Mouse (Mus musculus): ENCODE measurements at regions not wholly inside any gene's neighbourhood (a gene's known extent, or its start where the extent isn't known, plus 50 kb on each side); places are given as distances from the start of the nearest gene placed in this dataset.
A peak's percentile ranks its signal among the peaks of the same experiment; 100 is the strongest.

DNA sequence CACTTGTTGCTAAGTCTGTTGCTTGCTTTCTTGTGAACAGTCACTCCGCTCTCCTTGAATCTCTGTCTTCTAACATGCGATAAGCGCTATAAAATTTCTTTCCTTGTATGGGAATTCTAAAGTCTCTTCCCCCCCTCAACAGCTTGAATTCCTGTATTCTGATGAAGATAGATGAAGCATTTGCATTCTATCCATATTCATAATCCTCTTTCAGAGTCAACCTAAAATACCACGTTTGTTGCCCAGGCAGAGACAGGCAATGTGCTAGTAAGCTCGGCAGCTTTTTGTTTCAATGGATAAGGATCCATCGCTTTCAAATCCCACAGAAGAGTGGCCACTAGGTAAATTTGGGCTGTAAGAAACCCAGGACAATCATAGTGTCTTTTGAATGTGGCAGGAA is 268.5 kb upstream of the Adgrl2 start:
- H3K4me3 ChIP-seq (ENCODE audit: insufficient read depth, low read length): no peak overlapping the region
- peak overlapping the region; percentile 81; the same call in 1 of the 2 replicates for H3K27ac ChIP-seq (ENCODE audit: insufficient read depth, low read length)
- TF ChIP-seq POLR2A (IDR thresholded peaks at IDR 0.05; ENCODE audit: extremely low read depth, insufficient read depth, low read length) (no peak), CTCF (IDR thresholded peaks at IDR 0.05; ENCODE audit: extremely low read depth, insufficient read depth, low read length) (no peak)
- H3K4me1 ChIP-seq (ENCODE audit: control insufficient read depth, insufficient read depth, low read length): no peaks in the 10 kb centered on the region

DNA sequence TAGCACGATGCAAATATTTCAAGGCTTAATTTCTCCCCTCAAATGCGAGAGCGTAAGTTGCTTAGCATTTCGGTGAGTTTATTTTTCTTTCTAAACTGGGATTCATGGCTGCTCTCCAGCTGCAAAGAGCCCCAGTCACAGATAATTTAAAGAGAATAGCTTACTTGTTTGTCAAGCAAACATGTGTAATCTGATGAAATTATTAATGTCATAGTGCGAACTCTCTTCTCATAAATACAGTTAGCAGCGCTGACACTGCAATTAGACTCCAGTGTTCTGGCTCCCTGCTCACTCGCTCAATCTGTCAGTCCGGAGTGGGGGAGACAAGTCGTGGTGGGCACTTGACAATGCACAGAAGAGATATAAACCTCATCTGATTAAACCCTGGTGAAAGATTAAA is 266.5 kb upstream of the Adgrl2 start:
- TF ChIP-seq POLR2A (IDR thresholded peaks at IDR 0.05; ENCODE audit: extremely low read depth, insufficient read depth, low read length) (no peak), CTCF (IDR thresholded peaks at IDR 0.05; ENCODE audit: extremely low read depth, insufficient read depth, low read length) (no peak)
- Histone ChIP-seq H3K27ac (ENCODE audit: insufficient read depth, low read length) (no peak overlapping the region), H3K4me1 (ENCODE audit: control insufficient read depth, insufficient read depth, low read length) (no peaks in the 10 kb centered on the region), H3K4me3 (ENCODE audit: insufficient read depth, low read length) (no peak overlapping the region)

DNA sequence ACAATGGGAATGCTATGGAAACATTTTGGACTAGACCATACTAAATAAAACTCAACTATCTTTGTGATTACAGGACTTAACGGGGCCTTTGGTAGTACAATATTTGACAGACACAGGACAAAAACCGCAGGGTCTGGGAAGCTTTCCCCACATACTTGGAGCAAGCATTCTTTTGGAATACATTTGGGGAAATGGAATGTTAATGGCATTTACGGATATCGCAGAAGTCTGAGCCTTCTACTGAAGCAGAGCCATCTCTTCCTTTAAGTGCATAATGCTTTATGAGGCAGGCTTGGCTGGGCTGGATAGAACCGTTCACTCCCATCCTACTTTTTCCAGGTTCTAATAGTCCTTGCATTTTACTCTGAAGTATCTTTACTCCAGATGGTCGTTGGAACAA is 262.7 kb upstream of the Adgrl2 start:
- no peaks in the 10 kb centered on the region for H3K4me1 ChIP-seq (ENCODE audit: control insufficient read depth, insufficient read depth, low read length)
- no peak overlapping the region for H3K4me3 ChIP-seq (ENCODE audit: insufficient read depth, low read length)
- no peak overlapping the region for H3K27ac ChIP-seq (ENCODE audit: insufficient read depth, low read length)
- no peak for TF ChIP-seq POLR2A (IDR thresholded peaks at IDR 0.05; ENCODE audit: extremely low read depth, insufficient read depth, low read length)
- TF ChIP-seq CTCF (IDR thresholded peaks at IDR 0.05; ENCODE audit: extremely low read depth, insufficient read depth, low read length): no peak

DNA sequence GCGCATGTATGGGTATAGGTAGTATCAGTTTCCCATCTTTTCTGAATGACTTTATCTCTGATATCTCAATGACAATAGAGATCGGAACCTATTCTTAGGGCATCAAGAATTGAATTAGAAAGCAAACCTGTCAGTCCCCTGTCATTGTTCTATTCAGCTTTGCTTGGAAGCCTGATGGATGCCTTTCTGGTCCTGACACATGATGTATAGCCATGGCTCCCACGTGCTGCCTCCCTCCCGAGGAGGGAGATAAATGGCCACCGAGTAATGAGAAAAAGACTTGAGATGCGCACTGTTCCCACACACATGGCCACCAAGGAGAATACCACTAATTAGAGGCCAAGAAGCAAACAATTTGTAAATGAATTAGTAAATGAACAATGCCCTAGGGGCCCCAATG is 261.8 kb upstream of the Adgrl2 start:
- no peak overlapping the region for H3K27ac ChIP-seq (ENCODE audit: insufficient read depth, low read length)
- H3K4me1 ChIP-seq (ENCODE audit: control insufficient read depth, insufficient read depth, low read length): no peaks in the 10 kb centered on the region
- H3K4me3 ChIP-seq (ENCODE audit: insufficient read depth, low read length): no peak overlapping the region
- TF ChIP-seq CTCF (IDR thresholded peaks at IDR 0.05; ENCODE audit: extremely low read depth, insufficient read depth, low read length) (no peak), POLR2A (IDR thresholded peaks at IDR 0.05; ENCODE audit: extremely low read depth, insufficient read depth, low read length) (no peak)

DNA sequence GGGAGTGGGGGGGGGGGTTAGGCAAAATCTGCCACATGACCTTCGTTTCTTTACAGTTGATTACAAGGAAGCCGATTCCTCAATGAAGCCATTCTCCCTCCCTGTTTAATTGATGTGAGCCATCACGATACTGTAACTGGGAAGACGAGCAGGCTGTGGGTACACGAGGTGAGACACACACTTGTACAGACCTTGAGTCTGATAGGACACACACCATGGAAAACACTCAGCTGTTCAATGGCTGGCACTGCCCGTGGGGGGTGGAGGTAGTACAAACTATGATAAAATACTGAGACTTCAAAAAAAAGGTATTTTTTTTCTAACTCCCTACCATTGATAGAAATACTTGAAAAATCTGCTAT is 257.3 kb upstream of the Adgrl2 start:
- TF ChIP-seq CTCF (IDR thresholded peaks at IDR 0.05; ENCODE audit: extremely low read depth, insufficient read depth, low read length) (no peak), POLR2A (IDR thresholded peaks at IDR 0.05; ENCODE audit: extremely low read depth, insufficient read depth, low read length) (no peak)
- no peak overlapping the region; the same call in 1 of the 2 replicates for H3K4me3 ChIP-seq (ENCODE audit: insufficient read depth, low read length)
- no peaks in the 10 kb centered on the region for H3K4me1 ChIP-seq (ENCODE audit: control insufficient read depth, insufficient read depth, low read length)
- H3K27ac ChIP-seq (ENCODE audit: insufficient read depth, low read length): no peak overlapping the region

DNA sequence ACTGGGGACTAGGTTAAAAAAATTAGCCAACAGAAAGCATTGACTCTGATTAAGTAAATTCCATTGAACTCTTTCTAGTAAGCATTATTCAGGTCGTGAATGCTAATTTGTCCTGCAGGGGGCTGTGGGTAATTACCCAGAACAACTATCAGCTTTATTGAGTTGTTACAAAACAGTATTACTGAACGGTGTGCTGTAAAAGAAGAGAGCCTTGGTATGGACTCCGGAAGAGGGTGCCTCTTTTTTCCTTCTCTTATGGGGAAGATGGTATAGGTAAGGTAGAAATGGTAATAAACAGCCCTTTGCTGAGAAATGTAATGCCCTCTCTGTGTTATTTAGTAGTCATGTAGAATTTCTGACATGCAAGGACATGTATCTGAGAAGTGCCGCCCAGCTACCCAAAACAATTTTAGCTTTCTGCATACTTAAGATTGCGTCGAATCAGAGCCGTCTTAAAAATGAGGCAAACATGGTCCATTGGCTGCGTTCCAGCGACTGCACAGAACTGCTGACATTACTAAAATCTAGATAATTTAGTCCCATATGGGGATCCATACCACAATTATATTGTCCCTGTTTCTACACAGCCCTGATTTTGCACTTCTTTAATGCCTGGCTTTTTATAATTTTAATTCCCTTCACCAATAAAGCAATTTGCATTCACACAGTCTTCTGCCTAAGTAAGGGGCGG is 256.7 kb upstream of the Adgrl2 start:
- no peaks in the 10 kb centered on the region for H3K4me1 ChIP-seq (ENCODE audit: control insufficient read depth, insufficient read depth, low read length)
- H3K27ac ChIP-seq (ENCODE audit: insufficient read depth, low read length): no peak overlapping the region
- TF ChIP-seq POLR2A (IDR thresholded peaks at IDR 0.05; ENCODE audit: extremely low read depth, insufficient read depth, low read length): no peak
- TF ChIP-seq CTCF (IDR thresholded peaks at IDR 0.05; ENCODE audit: extremely low read depth, insufficient read depth, low read length): no peak
- H3K4me3 ChIP-seq (ENCODE audit: insufficient read depth, low read length): no peak overlapping the region

DNA sequence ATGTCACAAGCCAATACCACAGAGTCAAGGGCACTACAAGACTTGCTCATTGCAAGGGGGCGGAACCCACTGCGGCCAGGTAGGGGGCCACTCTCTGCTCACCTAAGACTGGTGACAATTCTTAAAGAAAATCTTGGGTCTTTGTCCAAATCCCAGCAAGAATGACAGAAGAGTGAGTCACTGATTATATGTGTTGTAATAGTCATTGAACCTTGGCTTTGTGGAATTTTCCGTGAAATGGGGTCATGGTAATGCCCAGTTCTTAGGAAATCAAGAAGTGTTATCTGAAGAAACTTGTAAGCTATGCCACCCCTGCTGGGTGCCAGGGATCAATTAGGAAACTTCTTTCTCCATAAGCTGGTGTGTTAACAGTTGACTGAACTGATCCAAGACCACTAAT is 249.3 kb upstream of the Adgrl2 start:
- TF ChIP-seq POLR2A (IDR thresholded peaks at IDR 0.05; ENCODE audit: extremely low read depth, insufficient read depth, low read length) (no peak), CTCF (IDR thresholded peaks at IDR 0.05; ENCODE audit: extremely low read depth, insufficient read depth, low read length) (no peak)
- no peak overlapping the region for H3K27ac ChIP-seq (ENCODE audit: insufficient read depth, low read length)
- no peak overlapping the region for H3K4me3 ChIP-seq (ENCODE audit: insufficient read depth, low read length)
- H3K4me1 ChIP-seq (ENCODE audit: control insufficient read depth, insufficient read depth, low read length): no peaks in the 10 kb centered on the region

DNA sequence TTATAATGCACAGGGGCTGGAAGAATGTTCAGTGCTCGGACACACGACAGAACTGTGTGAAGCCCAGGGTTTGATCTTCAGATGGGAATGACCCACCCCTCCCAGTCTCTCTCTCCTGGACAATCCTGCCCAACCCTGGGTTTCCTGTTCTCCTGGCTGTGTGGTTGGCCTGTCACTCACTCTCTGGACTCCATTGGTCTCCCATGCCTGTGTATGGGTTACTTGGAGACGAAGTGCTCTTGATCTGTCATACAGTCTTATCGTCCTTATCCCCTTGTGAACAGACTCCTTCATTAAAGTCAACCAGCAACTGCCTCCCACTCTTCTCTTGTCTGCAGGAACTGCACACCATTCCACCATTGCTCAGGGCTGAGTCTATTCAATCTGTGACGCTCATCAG is 247.7 kb upstream of the Adgrl2 start:
- no peak for TF ChIP-seq POLR2A (IDR thresholded peaks at IDR 0.05; ENCODE audit: extremely low read depth, insufficient read depth, low read length)
- TF ChIP-seq CTCF (IDR thresholded peaks at IDR 0.05; ENCODE audit: extremely low read depth, insufficient read depth, low read length): no peak
- Histone ChIP-seq H3K4me3 (ENCODE audit: insufficient read depth, low read length) (no peak overlapping the region), H3K4me1 (ENCODE audit: control insufficient read depth, insufficient read depth, low read length) (peaks cover 3% of the 10 kb centered on the region; the same call in 1 of the 2 replicates), H3K27ac (ENCODE audit: insufficient read depth, low read length) (no peak overlapping the region)

DNA sequence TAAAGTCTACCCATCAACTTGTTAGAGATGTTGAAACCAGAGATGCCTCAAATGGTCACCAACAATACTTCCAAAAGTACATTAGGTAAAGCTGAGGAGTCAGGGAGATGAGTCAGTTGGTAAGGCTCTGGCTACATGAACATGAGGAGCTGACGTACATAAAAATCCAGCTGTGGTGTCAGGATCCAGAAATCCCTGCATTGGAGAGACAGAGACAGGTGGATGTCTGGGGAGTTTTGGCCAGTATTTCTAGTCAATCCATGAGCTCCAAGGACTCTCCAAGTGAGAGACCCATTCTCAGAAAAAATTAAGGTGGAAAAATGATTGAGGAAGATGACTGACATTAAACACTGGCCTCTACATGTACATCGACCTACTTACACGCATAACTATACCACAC is 244.8 kb upstream of the Adgrl2 start:
- Histone ChIP-seq H3K27ac (ENCODE audit: insufficient read depth, low read length) (no peak overlapping the region), H3K4me1 (ENCODE audit: control insufficient read depth, insufficient read depth, low read length) (peaks cover 3% of the 10 kb centered on the region; the same call in 1 of the 2 replicates), H3K4me3 (ENCODE audit: insufficient read depth, low read length) (no peak overlapping the region)
- no peak for TF ChIP-seq POLR2A (IDR thresholded peaks at IDR 0.05; ENCODE audit: extremely low read depth, insufficient read depth, low read length)
- no peak for TF ChIP-seq CTCF (IDR thresholded peaks at IDR 0.05; ENCODE audit: extremely low read depth, insufficient read depth, low read length)

DNA sequence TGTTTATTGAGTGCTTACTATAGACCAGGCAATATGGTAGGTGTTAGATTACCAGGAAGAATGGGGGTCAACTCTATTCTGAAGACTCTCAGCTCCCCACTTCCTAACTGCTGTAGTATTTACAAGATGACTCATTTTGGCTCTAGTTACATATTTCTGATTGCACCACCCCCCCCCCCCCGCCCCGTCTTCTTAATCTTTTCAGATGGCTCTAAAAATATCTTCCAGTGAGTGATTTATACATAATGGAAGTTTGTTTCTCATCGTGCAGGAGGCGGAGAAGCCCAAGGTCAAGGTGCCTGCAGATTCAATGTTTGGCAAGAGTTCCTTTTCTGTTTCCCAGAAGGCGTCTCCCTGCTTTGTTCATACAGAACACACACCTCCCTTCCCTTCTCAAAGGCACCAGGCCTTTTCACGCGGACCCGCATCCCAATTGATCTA is 243.4 kb upstream of the Adgrl2 start:
- H3K27ac ChIP-seq (ENCODE audit: insufficient read depth, low read length): peak overlapping the region; percentile 77
- H3K4me1 ChIP-seq (ENCODE audit: control insufficient read depth, insufficient read depth, low read length): peaks cover 3% of the 10 kb centered on the region; the same call in 1 of the 2 replicates
- TF ChIP-seq CTCF (IDR thresholded peaks at IDR 0.05; ENCODE audit: extremely low read depth, insufficient read depth, low read length): no peak
- no peak for TF ChIP-seq POLR2A (IDR thresholded peaks at IDR 0.05; ENCODE audit: extremely low read depth, insufficient read depth, low read length)
- H3K4me3 ChIP-seq (ENCODE audit: insufficient read depth, low read length): no peak overlapping the region

All from cortical plate, adult 2 months (tissue).